Mouse (Mus musculus) cortical plate, adult 2 months (tissue): Measurements from ENCODE around the gene Ggn.

ENCODE experiments used
- CTCF ChIP-seq: fragments of 200-500 bp; IDR thresholded peaks from 2 replicates; pipeline ENCODE4 v1.5.1; 2011; ENCODE audit warnings: mild to moderate bottlenecking, control low read depth, low read length; ENCODE audit not compliant: insufficient read depth; ENCODE audit errors: extremely low read depth
- POLR2A ChIP-seq: fragments of 200-500 bp; IDR thresholded peaks from 2 replicates; pipeline ENCODE4 v1.6.1; 2011; ENCODE audit warnings: mild to moderate bottlenecking, low read length, control low read depth; ENCODE audit not compliant: insufficient read depth; ENCODE audit errors: extremely low read depth

DNA sequence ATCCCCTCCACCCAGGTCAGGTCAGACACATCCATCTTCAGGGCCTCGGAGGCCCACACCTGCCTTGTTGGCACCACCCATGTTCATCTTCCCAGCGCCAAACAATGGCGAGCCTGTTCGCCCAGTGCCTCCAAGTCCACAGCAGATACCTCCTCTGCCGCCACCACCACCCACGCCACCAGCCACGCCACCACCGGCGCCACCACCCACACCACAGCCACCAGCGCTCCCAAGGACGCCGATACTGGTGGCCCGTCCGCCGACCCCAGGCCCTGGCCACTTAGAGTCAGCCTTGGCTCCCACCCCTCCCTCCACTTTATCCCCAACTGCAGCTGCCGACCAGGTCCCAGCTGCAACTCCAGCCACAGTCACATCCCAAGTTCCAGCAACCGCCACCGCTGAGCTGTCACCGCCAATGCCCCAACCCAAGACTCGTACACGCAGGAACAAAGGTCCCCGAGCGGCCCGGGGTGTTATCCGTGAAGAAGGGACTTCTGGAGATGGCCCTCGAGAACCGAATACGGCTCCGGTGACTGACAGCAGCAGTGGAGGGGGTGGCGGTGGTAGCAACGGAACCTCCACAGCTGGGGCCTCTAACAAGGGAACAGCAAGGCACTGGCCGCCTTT lies 2.5 kb downstream of the Ggn start:
- TF ChIP-seq CTCF (no peak), POLR2A (0 out of 2 replicates have a peak, but pooled peaks have one; percentile 28)
